Mouse (Mus musculus): ENCODE results near the gene Slu7.

GRCm38 (mm10) chr11:43387004-43387880 is 46.3 kb upstream of the Slu7 start:
- no peak for TF ChIP-seq EP300 (IDR thresholded peaks at IDR 0.05; ENCODE audit: insufficient read depth, low read depth, low read length)
- no peak for TF ChIP-seq POLR2A (IDR thresholded peaks at IDR 0.05; ENCODE audit: insufficient read depth, low read depth, low read length)
- no peak for TF ChIP-seq CTCF (IDR thresholded peaks at IDR 0.05)

Data from heart, adult 2 months (tissue).